Mouse (Mus musculus) frontal cortex, postnatal 36 days (tissue): ENCODE data around the gene Dhx29.

Experiments
- DNase-seq, 2 experiments: peaks; one replicate each; pipeline ENCODE4 v3.0.0; 2022; ENCODE audit warnings: low spot score in 2 of 2

Dhx29 gene

DNA sequence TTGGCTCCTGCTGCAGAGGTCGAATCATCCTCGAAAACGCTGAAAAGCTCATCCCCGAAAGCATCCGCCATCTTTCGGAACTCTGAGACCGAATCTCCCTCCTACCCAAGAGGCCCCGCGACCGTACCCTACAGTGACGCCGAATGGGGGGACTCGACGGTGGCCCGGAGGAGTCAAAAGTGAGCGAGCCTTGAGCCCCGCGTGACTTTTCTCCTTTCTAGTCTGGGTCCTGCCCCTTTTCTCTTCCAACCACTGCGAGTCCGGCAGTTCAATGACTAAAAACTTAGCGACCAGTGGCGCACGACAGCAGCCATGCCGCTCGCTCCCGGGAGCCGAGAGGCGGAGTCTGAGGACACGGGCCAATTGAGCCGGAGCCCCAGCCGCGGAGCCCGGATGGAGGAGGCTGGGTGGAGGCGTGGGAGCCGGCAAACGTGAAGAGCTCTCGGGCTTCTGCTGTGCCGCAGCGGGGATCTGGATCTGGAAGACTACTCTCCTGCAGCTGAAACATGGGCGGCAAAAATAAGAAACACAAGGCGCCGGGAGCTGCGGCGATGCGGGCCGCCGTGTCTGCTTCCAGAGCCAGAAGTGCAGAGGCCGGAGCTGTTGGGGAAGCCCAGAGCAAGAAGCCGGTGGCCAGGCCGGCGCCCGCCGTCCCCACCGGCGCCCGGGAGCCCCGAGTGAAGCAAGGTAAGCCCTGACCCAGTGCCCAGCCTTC lies at the start of gene Dhx29, which contains the start of gene Mtrex:
TSS of gene Dhx29 (plus strand) at position 168 of the 715 bp plus-strand sequence.
TSS of gene Mtrex (minus strand) at position 112 of the 715 bp plus-strand sequence.
- peak; percentile 99 to 100 for DNase-seq

GRCm38 (mm10) chr13:112887234-112887633 lies 40.0 kb upstream of the Dhx29 start:
- no peak for DNase-seq

DNA sequence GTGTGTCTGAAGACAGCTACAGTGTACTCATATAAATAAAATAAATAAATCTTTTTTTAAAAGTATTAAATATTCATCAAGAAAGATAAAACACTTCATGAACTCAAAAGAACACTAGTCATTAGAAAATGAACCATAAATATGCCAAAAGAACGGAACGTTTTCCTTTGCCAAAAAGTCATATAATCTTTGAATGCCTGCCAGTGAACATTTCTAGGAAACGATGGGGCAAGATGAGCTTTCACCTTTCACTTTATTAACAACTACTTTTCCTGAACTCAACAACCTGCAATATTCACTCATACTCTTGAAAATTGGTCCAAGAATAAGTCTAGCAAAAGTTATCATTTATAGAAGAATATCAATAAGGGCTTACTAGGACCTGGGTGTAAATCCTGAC lies 25.1 kb upstream of the Dhx29 start:
- DNase-seq = no peak

GRCm38 (mm10) chr13:112909663-112910062 lies 17.6 kb upstream of the Dhx29 start:
- peak; percentile 10 to 24 for DNase-seq

- peak in 1 of 2 experiments; percentile 9 for DNase-seq
Measured at GRCm38 (mm10) chr13:112910434-112910833, 16.8 kb upstream of the Dhx29 start.

DNA sequence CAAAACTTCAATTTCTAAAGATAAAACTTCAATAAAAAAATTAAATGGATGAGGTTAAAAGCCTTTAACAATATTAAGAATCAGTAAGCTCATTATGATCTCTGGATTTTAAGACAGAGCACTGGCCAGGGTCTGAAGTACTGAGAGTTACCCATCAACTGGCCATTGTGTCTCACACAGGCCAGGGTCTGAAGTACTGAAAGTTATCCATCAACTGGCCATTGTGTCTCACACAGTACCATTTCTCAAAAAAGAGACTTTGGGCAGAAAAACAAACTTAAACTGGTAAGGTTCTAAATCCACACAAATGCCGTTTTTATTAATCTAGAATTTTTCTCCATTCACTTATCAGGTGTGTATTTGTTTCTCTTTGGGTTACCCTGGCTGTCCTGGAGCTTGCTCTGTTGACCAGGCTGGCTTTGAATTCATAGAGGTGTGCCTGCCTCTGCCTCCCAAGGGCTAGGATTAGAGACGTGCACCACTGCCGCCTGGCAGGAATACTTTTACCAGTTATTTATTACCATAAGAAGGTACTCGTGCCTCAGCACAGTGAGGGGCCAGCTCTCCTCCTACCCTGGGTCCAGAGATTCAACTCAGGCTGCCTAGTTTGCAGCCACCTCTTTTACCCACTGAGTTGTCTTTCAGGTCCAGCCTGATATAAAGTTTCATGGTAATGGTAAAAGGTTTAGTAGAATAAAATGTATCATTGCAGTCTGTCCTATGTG lies 8.0 kb upstream of the Dhx29 start:
- DNase-seq = no peak

GRCm38 (mm10) chr13:112920906-112921305 lies 6.3 kb upstream of the Dhx29 start:
- no peak for DNase-seq

DNA sequence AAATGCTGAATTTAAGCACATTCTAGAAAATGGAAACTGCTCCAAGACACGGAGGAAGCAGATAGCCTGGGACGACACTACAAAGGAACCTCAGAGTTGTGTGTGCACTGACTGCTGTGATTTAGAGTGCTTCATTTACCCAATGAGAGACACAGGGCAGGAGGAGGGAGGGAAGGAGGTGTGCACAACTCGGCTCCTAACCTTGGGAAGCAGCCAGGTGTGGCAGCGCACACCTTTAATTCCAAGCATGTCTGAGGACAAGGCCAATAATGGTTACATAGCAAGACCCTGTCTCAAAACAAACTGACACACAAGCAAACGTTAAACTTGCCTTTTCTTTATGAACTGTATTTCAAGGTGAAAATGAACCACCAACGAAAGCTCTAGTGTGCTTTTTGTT lies 2.0 kb upstream of the Dhx29 start:
- DNase-seq = no peak

- no peak for DNase-seq
Measured at GRCm38 (mm10) chr13:112925976-112926375, 1.3 kb upstream of the Dhx29 start.

GRCm38 (mm10) chr13:112926796-112927195 lies 458 bp upstream of the Dhx29 start:
- peak in 1 of 2 experiments; percentile 7 for DNase-seq

- DNase-seq = no peak
Measured at GRCm38 (mm10) chr13:112928038-112928668, 899 bp downstream of the Dhx29 start.

- DNase-seq = no peak
Measured at GRCm38 (mm10) chr13:112938130-112938529, 10.9 kb downstream of the Dhx29 start.

DNA sequence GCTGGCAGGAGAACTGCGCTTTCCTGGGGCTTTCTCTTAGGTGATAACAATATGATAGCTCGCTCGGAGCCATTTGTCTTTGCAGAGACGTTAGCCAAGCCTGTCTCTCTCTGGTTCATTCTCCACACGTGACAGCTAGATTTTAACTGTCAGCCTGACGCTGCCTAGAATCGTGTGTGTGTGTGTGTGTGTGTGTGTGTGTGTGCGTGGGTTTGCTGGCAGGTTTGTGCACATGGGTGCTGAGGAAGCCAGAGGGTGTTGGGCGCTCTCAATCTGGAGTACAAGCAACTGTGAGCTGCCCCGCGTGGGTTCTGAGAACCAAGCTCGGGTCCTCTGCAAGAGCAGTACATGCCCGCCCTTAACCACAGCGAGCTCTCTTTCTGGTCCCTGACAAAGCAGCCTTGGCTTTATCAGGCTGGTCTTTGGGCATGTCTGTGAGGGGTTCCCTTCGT lies 14.7 kb downstream of the Dhx29 start:
- peak; percentile 19 to 48 for DNase-seq

DNA sequence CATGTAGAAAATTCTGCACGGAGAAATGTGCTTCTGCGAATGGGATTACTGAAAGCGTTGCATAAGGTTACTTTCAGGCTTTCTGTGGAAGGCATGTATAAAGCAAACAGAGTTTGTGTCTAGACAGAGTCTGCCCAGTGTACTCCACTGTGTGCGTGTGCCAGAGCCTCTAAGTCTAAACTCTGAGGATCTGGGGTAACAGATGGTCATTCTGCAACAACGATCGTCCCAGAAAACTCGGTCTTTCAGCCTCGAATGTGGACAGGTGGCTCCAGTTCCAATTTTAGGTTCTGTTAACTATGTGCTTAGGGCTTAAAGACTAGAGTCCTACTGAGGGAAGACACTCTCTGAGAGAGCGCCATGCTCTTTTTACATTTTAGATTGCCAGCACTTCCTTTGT lies 18.1 kb downstream of the Dhx29 start:
- peak; percentile 6 to 39 for DNase-seq

- DNase-seq = no peak
Measured at GRCm38 (mm10) chr13:112945900-112946299, 18.6 kb downstream of the Dhx29 start.

DNA sequence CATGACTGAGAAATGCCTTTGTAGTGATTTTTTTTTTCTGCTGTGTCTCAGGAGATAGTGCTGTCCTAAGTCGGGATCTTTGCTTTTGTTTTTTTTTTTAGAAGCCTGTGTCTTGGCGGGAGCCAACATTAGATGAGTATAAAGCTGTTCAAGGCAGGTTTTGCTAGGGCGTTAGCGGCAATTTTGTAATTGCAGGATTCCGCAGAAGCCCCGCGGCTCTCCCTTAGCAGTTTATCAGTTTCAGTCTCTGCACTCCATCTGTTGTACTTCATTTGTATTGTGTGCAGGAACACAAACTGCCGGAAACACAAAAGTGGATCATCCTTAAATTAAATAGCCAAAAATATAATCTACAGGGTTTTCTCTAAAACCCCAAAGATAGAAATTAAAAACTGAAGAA lies 26.8 kb downstream of the Dhx29 start:
- DNase-seq = no peak

- no peak for DNase-seq
Measured at GRCm38 (mm10) chr13:112963081-112963480, 35.8 kb downstream of the Dhx29 start.

- no peak for DNase-seq
Measured at GRCm38 (mm10) chr13:112964421-112964820, 37.2 kb downstream of the Dhx29 start.

DNA sequence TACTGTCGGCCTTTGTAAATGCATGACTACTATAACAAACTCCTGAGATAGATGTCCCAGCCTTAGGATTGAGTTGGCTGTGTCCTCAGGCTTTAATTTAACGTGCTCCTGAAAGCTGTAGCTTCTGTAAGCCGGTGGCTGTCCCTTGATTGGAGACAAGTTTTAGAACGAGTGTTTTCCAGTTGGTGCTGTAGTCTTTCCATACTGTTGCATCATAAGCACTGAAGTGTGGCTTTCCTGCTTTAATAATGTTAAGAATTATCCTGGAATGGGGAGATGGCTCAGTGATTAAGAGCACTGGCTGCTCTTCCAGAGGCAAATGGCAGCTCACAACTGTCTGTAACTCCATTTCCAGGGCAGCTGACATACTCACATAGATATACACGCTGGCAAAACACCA lies 40.0 kb downstream of the Dhx29 start:
- no peak for DNase-seq

- no peak for DNase-seq
Measured at GRCm38 (mm10) chr13:112976720-112977119, 49.5 kb downstream of the Dhx29 start.

DNA sequence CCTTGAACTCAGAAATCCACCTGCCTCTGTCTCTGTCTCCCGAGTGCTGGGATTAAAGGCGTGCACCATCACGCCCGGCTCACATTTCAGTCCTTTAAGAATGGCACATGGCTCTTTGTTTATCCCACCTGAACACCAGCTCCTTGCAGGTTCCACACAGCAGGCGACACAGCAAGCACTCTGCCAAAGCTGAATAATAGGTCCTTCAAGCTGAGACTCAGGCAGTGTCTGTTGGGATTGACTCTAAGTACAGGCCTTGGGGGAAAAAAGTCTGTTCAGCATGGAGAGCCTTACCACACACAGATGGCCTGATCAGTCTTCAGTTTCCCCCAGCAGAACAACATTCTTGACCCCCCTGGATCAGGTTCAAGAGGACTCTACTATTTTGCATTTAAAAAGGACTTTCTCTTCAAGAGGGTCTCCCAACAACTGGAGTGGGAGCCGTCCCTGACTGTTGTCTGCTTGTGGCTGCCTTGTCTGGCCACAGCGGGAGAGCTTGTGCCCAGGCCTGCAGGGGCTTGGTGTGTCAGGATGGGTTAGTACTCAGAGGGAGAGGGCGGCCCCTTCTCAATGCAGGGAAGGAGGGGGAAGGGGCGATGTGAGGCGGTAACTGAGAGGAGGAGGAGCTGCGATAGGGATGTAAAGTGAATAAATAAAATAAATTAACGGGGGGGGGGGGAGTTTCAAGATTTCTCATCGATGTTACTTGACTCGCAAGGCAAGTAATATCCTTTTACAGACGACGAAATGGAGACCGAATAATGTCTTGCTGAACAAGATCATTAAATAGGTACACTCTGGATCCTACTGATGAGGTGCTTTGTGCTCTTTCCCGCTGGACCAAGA lies 58.6 kb downstream of the Dhx29 start:
- no peak for DNase-seq
